Mouse (Mus musculus) megakaryocyte, embryonic 14.5 days (primary cell): ENCODE measurements around the gene Tcea2.

Source experiments
- FLI1 ChIP-seq: IDR thresholded peaks from 2 replicates; pipeline ENCODE4 v1.6.1; 2012; ENCODE audit warnings: low read length, inconsistent platforms, mixed read lengths
- GATA1 ChIP-seq: IDR thresholded peaks from 3 replicates; pipeline ENCODE4 v1.6.1; 2012; ENCODE audit warnings: mixed read lengths, low read length, inconsistent platforms, borderline replicate concordance

DNA sequence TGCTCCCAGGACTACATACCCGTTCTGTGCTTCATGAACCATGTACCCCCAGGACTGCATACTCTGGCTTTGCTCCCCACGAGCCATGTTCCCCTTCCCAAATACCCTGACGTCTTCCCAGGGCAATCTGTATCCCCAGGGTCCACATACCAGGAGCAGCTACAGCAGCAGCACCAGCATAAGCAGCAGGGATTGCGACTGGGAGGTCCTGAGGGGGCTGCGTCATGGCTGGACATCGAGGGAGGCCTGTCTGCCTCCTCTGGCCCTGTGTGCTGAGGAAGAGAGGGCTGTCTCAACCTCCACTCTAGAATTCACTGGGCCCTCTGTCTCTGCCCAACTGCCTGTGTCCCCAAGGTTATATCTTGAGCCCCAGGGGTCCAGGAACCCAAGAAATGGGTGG, 11.0 kb downstream of the Tcea2 start:
- no peak for TF ChIP-seq GATA1
- no peak for TF ChIP-seq FLI1
